Comparison of ENCODE assay signal across 8 mouse cellular contexts in the genomic region with DNA sequence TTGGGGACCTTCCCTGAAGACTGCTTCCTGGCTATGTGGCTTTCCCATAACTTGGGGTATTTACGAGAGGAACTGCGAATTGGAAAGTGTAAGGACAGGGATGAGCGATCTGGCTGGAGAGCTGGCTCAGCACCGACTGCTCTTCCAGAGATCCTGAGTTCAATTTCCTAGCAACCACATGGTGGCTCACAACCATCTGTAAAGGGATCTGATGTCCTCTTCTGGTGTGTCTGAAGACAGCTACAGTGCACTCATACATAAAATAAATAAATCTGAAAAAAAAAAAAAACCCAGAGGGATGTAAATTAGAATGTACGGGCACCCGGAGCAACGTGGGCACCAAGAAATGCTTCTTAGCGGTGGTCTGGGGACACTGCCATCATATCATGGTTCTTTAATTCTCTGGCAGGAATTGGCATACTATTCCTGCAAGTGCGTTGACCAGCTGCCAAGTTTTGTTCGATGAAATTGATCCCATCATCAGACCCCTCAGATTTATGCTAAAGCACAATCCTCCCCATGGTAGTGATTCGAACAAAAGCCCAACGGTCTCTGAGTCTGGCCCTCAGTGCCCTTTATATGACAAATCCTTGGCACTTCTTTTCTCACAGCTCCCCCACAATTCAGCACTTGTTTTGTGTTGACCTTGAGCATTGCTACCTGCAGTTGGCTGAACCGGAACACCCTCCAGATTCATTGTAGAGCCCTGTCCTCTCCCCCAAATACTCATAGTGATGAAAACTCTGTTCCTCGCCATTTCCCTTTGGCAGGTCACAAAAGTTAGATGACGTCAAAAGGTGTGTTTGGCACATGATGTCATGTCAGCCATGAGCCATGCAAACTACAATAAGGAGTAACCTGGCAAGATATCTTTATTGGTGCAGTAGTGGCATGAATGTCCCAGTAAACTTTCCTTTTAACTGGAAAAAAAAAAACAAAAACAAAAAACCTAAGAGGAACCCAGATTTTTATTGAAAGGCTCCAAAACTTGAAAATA. TPM values are rescaled to one million over a fixed set of nuclear protein-coding genes. Genes with fewer than 3 reads are reported as not detected.
DNase-seq lines count a peak whose midpoint lies in the region; ATAC-seq lines count a peak whose summit lies in the region.

No protein-coding gene starts in this region.

- peak overlapping the region; percentile 97 for H3K4me3 ChIP-seq in forebrain, embryonic 16.5 days (replicated peaks; ENCODE audit: low read length)
- H3K4me3 ChIP-seq in neural tube, embryonic 12.5 days: peak overlapping the region; percentile 91

- H3K9ac ChIP-seq in forebrain, embryonic 16.5 days (replicated peaks; ENCODE audit: low read depth, low read length): peak overlapping the region; percentile 87
- H3K9ac ChIP-seq in neural tube, embryonic 12.5 days: peak overlapping the region; percentile 76

- H3K4me2 ChIP-seq in forebrain, embryonic 16.5 days (ENCODE audit: low read length): peak overlapping the region; percentile 80
- peak overlapping the region; percentile 81 for H3K4me2 ChIP-seq in neural tube, embryonic 12.5 days (replicated peaks)

- no peak for ATAC-seq in forebrain, embryonic 16.5 days
- ATAC-seq in neural tube, embryonic 12.5 days (ENCODE audit: low FRiP score, low read depth): peak; percentile 39; the same call in 1 of the 2 replicates

- peak overlapping the region; percentile 89 for H3K27ac ChIP-seq in forebrain, embryonic 16.5 days (ENCODE audit: low read length)
- H3K27ac ChIP-seq in neural tube, embryonic 12.5 days: peak overlapping the region; percentile 67; the same call in 1 of the 2 replicates

- H3K36me3 ChIP-seq in forebrain, embryonic 16.5 days (ENCODE audit: control insufficient read depth, insufficient read depth): no peaks in the 10 kb centered on the region
- no peaks in the 10 kb centered on the region for H3K36me3 ChIP-seq in neural tube, embryonic 12.5 days

- H3K27me3 ChIP-seq in forebrain, embryonic 16.5 days (replicated peaks; ENCODE audit: control insufficient read depth, insufficient read depth, low read length): no peaks in the 10 kb centered on the region
- no peaks in the 10 kb centered on the region for H3K27me3 ChIP-seq in neural tube, embryonic 12.5 days (replicated peaks)

- 16% methylated on average over 15 of the region's 15 CpGs for WGBS in forebrain, embryonic 16.5 days
- WGBS in neural tube, embryonic 12.5 days: 19% methylated on average over 15 of the region's 15 CpGs

- DNase-seq in adrenal gland, postnatal 10 days: peak; percentile 22
- DNase-seq in adrenal gland, adult 8-10 months: no peak
- peak; percentile 23 for DNase-seq in right cerebral cortex, postnatal 4 days
- DNase-seq in right cerebral cortex, adult 2 months (ENCODE audit: low spot score in 2 of 2): no peak
- peak; percentile 21 to 22 for DNase-seq in kidney, postnatal 36 days
- DNase-seq in urinary bladder, adult 18-20 months (ENCODE audit: low spot score in 2 of 2): no peak

- no peaks in the 10 kb centered on the region for H3K9me3 ChIP-seq in forebrain, embryonic 16.5 days (ENCODE audit: control insufficient read depth, low read length)
- no peaks in the 10 kb centered on the region for H3K9me3 ChIP-seq in neural tube, embryonic 12.5 days

- H3K4me1 ChIP-seq in forebrain, embryonic 16.5 days (replicated peaks; ENCODE audit: control insufficient read depth, insufficient read depth, low read length): peaks cover 22% of the 10 kb centered on the region
- H3K4me1 ChIP-seq in neural tube, embryonic 12.5 days: peaks cover 16% of the 10 kb centered on the region

RNA-seq across cellular contexts. Expression of gene Gm49336, which starts 1.0 kb away (rescaled TPM):
- total RNA-seq in adrenal gland, postnatal 10 days (2021): 10 to 100 TPM; 35.7 to 35.9 TPM
- 10 to 100 TPM; 33.5 to 38.4 (median 36.6) TPM for total RNA-seq in adrenal gland, adult 8-10 months (2022)
- polyA plus RNA-seq in forebrain, embryonic 16.5 days (2015; fragmentation: Nextera tagmentation; extraction: Ambion mirVana): 62.9 and 67.1 TPM in 2 replicates
- polyA plus RNA-seq in neural tube, embryonic 12.5 days (2016; fragmentation: Nextera tagmentation; extraction: Ambion mirVana): 61.3 and 70.2 TPM in 2 replicates

RNA-seq across cellular contexts. Expression of gene Nupl1, which starts 1.1 kb away (rescaled TPM):
- total RNA-seq in adrenal gland, postnatal 10 days (2021): not detected
- under 1 TPM in 1 of 4 experiments, not detected in 3; 0.12 TPM for total RNA-seq in adrenal gland, adult 8-10 months (2022)
- 0.09 and 0.11 TPM in 2 replicates for polyA plus RNA-seq in forebrain, embryonic 16.5 days (2015; fragmentation: Nextera tagmentation; extraction: Ambion mirVana)
- polyA plus RNA-seq in neural tube, embryonic 12.5 days (2016; fragmentation: Nextera tagmentation; extraction: Ambion mirVana): not detected in 2 replicates

RNA-seq across cellular contexts. Expression of gene Mtmr6, which starts 12.7 kb away (rescaled TPM):
- total RNA-seq in adrenal gland, postnatal 10 days (2021): 10 to 100 TPM; 39.0 to 39.8 TPM
- total RNA-seq in adrenal gland, adult 8-10 months (2022): 10 to 100 TPM; 47.6 to 66.7 (median 59.9) TPM
- polyA plus RNA-seq in forebrain, embryonic 16.5 days (2015; fragmentation: Nextera tagmentation; extraction: Ambion mirVana): 73.2 and 81.6 TPM in 2 replicates
- 54.3 and 59.7 TPM in 2 replicates for polyA plus RNA-seq in neural tube, embryonic 12.5 days (2016; fragmentation: Nextera tagmentation; extraction: Ambion mirVana)

RNA-seq across cellular contexts. Expression of gene Atp8a2, which starts 55.3 kb away (rescaled TPM):
- 1 to 10 TPM; 4.1 to 4.3 TPM for total RNA-seq in adrenal gland, postnatal 10 days (2021)
- total RNA-seq in adrenal gland, adult 8-10 months (2022): 1 to 10 TPM; 1.1 to 4.7 (median 2.3) TPM
- polyA plus RNA-seq in forebrain, embryonic 16.5 days (2015; fragmentation: Nextera tagmentation; extraction: Ambion mirVana): 36.3 and 47.2 TPM in 2 replicates
- 23.8 and 25.0 TPM in 2 replicates for polyA plus RNA-seq in neural tube, embryonic 12.5 days (2016; fragmentation: Nextera tagmentation; extraction: Ambion mirVana)

Comparison
In these comparisons a context has a peak if more than half of its experiments do, and no peak if none do; other contexts are left out.
1. DNase-seq: peak in adrenal gland, postnatal 10 days (single experiment), right cerebral cortex, postnatal 4 days (single experiment) and kidney, postnatal 36 days (2 of 2); none in adrenal gland, adult 8-10 months (single experiment), right cerebral cortex, adult 2 months (0 of 2) and urinary bladder, adult 18-20 months (0 of 2).